Mouse (Mus musculus): ENCODE data around the gene Slc15a3. TPM values are rescaled to one million over a fixed set of nuclear protein-coding genes. Genes with fewer than 3 reads are reported as not detected.

The Slc15a3 gene
- polyA plus RNA-seq, 1 experiment from 2014 or later: 4.4 TPM

GRCm38 (mm10) chr19:10816462-10816861, 23.1 kb upstream of the Slc15a3 start:
- Histone ChIP-seq H3K4me3 (ENCODE audit: low read depth, low read length) (no peak overlapping the region), H3K9ac (replicated peaks) (no peak overlapping the region), H3K4me2 (ENCODE audit: low read depth, low read length) (no peak overlapping the region), H3K36me3 (replicated peaks; ENCODE audit: insufficient read depth, low read length) (no peaks in the 10 kb centered on the region), H3K9me3 (ENCODE audit: low read length) (no peaks in the 10 kb centered on the region), H3K27me3 (ENCODE audit: insufficient read depth, low read length) (no peaks in the 10 kb centered on the region), H3K4me1 (ENCODE audit: insufficient read depth) (no peaks in the 10 kb centered on the region), H3K27ac (ENCODE audit: low read depth) (no peak overlapping the region)
- ATAC-seq (no peak), DNase-seq (no peak)
- no peak for TF ChIP-seq EP300 (IDR thresholded peaks at IDR 0.05; ENCODE audit: low read depth)
- TF ChIP-seq CTCF (IDR thresholded peaks at IDR 0.05; ENCODE audit: low read depth): no peak
- WGBS (ENCODE audit: insufficient replicate concordance): 33% methylated on average over 2 of the region's 2 CpGs

- Histone ChIP-seq H3K36me3 (replicated peaks; ENCODE audit: insufficient read depth, low read length) (no peaks in the 10 kb centered on the region), H3K27me3 (ENCODE audit: insufficient read depth, low read length) (no peaks in the 10 kb centered on the region), H3K4me2 (ENCODE audit: low read depth, low read length) (peak overlapping the region; percentile 53), H3K9ac (replicated peaks) (no peak overlapping the region), H3K4me1 (ENCODE audit: insufficient read depth) (no peaks in the 10 kb centered on the region), H3K9me3 (ENCODE audit: low read length) (no peaks in the 10 kb centered on the region), H3K27ac (ENCODE audit: low read depth) (no peak overlapping the region), H3K4me3 (ENCODE audit: low read depth, low read length) (no peak overlapping the region)
- ATAC-seq: peak; percentile 17; the same call in 1 of the 2 replicates
- no peak for DNase-seq
- no peak for TF ChIP-seq EP300 (IDR thresholded peaks at IDR 0.05; ENCODE audit: low read depth)
- TF ChIP-seq CTCF (IDR thresholded peaks at IDR 0.05; ENCODE audit: low read depth): no peak
- WGBS (ENCODE audit: insufficient replicate concordance): 38% methylated on average over 17 of the region's 17 CpGs
These were observed 21.1 kb upstream of the Slc15a3 start for GRCm38 (mm10) chr19:10818217-10818946.

GRCm38 (mm10) chr19:10821319-10821718, 18.2 kb upstream of the Slc15a3 start:
- Histone ChIP-seq H3K4me1 (ENCODE audit: insufficient read depth) (peaks cover 4% of the 10 kb centered on the region), H3K4me3 (ENCODE audit: low read depth, low read length) (no peak overlapping the region), H3K27me3 (ENCODE audit: insufficient read depth, low read length) (no peaks in the 10 kb centered on the region), H3K4me2 (ENCODE audit: low read depth, low read length) (no peak overlapping the region), H3K9me3 (ENCODE audit: low read length) (no peaks in the 10 kb centered on the region), H3K27ac (ENCODE audit: low read depth) (no peak overlapping the region), H3K36me3 (replicated peaks; ENCODE audit: insufficient read depth, low read length) (no peaks in the 10 kb centered on the region), H3K9ac (replicated peaks) (no peak overlapping the region)
- WGBS (ENCODE audit: insufficient replicate concordance): 57% methylated on average over 7 of the region's 7 CpGs
- ATAC-seq: no peak
- TF ChIP-seq EP300 (IDR thresholded peaks at IDR 0.05; ENCODE audit: low read depth) (no peak), CTCF (IDR thresholded peaks at IDR 0.05; ENCODE audit: low read depth) (no peak)
- DNase-seq: no peak

- H3K9ac ChIP-seq (replicated peaks): no peak overlapping the region
- no peaks in the 10 kb centered on the region for H3K36me3 ChIP-seq (replicated peaks; ENCODE audit: insufficient read depth, low read length)
- no peak overlapping the region for H3K27ac ChIP-seq (ENCODE audit: low read depth)
- no peaks in the 10 kb centered on the region for H3K27me3 ChIP-seq (ENCODE audit: insufficient read depth, low read length)
- no peak for TF ChIP-seq CTCF (IDR thresholded peaks at IDR 0.05; ENCODE audit: low read depth)
- no peak for TF ChIP-seq EP300 (IDR thresholded peaks at IDR 0.05; ENCODE audit: low read depth)
- peaks cover 4% of the 10 kb centered on the region for H3K4me1 ChIP-seq (ENCODE audit: insufficient read depth)
- DNase-seq (no peak), ATAC-seq (peak; percentile 73)
- WGBS (ENCODE audit: insufficient replicate concordance): 77% methylated on average over 4 of the region's 4 CpGs
- no peaks in the 10 kb centered on the region for H3K9me3 ChIP-seq (ENCODE audit: low read length)
- H3K4me2 ChIP-seq (ENCODE audit: low read depth, low read length): no peak overlapping the region
- H3K4me3 ChIP-seq (ENCODE audit: low read depth, low read length): no peak overlapping the region
These were observed 17.0 kb upstream of the Slc15a3 start for GRCm38 (mm10) chr19:10822534-10822933.

GRCm38 (mm10) chr19:10824061-10824460, 15.5 kb upstream of the Slc15a3 start:
- DNase-seq: no peak
- no peaks in the 10 kb centered on the region for H3K36me3 ChIP-seq (replicated peaks; ENCODE audit: insufficient read depth, low read length)
- H3K9me3 ChIP-seq (ENCODE audit: low read length): no peaks in the 10 kb centered on the region
- no peak overlapping the region for H3K4me2 ChIP-seq (ENCODE audit: low read depth, low read length)
- peaks cover 4% of the 10 kb centered on the region for H3K4me1 ChIP-seq (ENCODE audit: insufficient read depth)
- no peak for TF ChIP-seq EP300 (IDR thresholded peaks at IDR 0.05; ENCODE audit: low read depth)
- TF ChIP-seq CTCF (IDR thresholded peaks at IDR 0.05; ENCODE audit: low read depth): no peak
- ATAC-seq: peak; percentile 54
- no peaks in the 10 kb centered on the region for H3K27me3 ChIP-seq (ENCODE audit: insufficient read depth, low read length)
- no peak overlapping the region for H3K27ac ChIP-seq (ENCODE audit: low read depth)
- WGBS (ENCODE audit: insufficient replicate concordance): 55% methylated on average over 7 of the region's 7 CpGs
- H3K4me3 ChIP-seq (ENCODE audit: low read depth, low read length): no peak overlapping the region
- H3K9ac ChIP-seq (replicated peaks): no peak overlapping the region

- 74% methylated on average over 5 of the region's 5 CpGs for WGBS (ENCODE audit: insufficient replicate concordance)
- no peaks in the 10 kb centered on the region for H3K36me3 ChIP-seq (replicated peaks; ENCODE audit: insufficient read depth, low read length)
- H3K9me3 ChIP-seq (ENCODE audit: low read length): no peaks in the 10 kb centered on the region
- H3K9ac ChIP-seq (replicated peaks): no peak overlapping the region
- DNase-seq (no peak), ATAC-seq (no peak)
- TF ChIP-seq EP300 (IDR thresholded peaks at IDR 0.05; ENCODE audit: low read depth): no peak
- no peak for TF ChIP-seq CTCF (IDR thresholded peaks at IDR 0.05; ENCODE audit: low read depth)
- no peaks in the 10 kb centered on the region for H3K27me3 ChIP-seq (ENCODE audit: insufficient read depth, low read length)
- no peak overlapping the region for H3K27ac ChIP-seq (ENCODE audit: low read depth)
- no peak overlapping the region for H3K4me2 ChIP-seq (ENCODE audit: low read depth, low read length)
- peaks cover 6% of the 10 kb centered on the region for H3K4me1 ChIP-seq (ENCODE audit: insufficient read depth)
- H3K4me3 ChIP-seq (ENCODE audit: low read depth, low read length): no peak overlapping the region
These were observed 11.2 kb upstream of the Slc15a3 start for GRCm38 (mm10) chr19:10828321-10828720.
